22 mouse cellular contexts compared by ENCODE assay signal in genomic region chr5:149504985-149505384, GRCm38 (mm10). TPM values are rescaled to one million over a fixed set of nuclear protein-coding genes. Genes with fewer than 3 reads are reported as not detected.
A peak's percentile ranks its signal among the peaks of the same experiment; 100 is the strongest.
DNase-seq lines count a peak whose midpoint lies in the region; ATAC-seq and TF ChIP-seq lines count a peak whose summit lies in the region.
"Had no signal": no experiment of that assay in that cellular context is flagged by ENCODE, and none has a peak within 500 bp of the region (broad histone marks: within the 10 kb centered on the region; RNA-seq: fewer than 3 reads in every experiment).

No protein-coding gene starts in this region.

- no peaks in the 10 kb centered on the region for H3K27me3 ChIP-seq in forebrain, embryonic 15.5 days
- H3K27me3 ChIP-seq in forebrain, embryonic 11.5 days (ENCODE audit: control insufficient read depth, insufficient read depth, low read length): no peaks in the 10 kb centered on the region
- H3K27me3 ChIP-seq in hindbrain, embryonic 10.5 days (ENCODE audit: insufficient read depth, poor library complexity, severe bottlenecking): peaks cover 34% of the 10 kb centered on the region
- no peaks in the 10 kb centered on the region for H3K27me3 ChIP-seq in hindbrain, embryonic 14.5 days (ENCODE audit: control insufficient read depth, insufficient read depth, low read length)
- H3K27me3 ChIP-seq in lung, embryonic 16.5 days (ENCODE audit: control insufficient read depth, insufficient read depth, low read depth, low read length): no peaks in the 10 kb centered on the region
- H3K27me3 ChIP-seq in stomach, postnatal 0 days (ENCODE audit: control insufficient read depth, insufficient read depth, low read length): no peaks in the 10 kb centered on the region
- H3K27me3 ChIP-seq: CH12.LX, Patski had no signal

- no peak overlapping the region for H3K4me2 ChIP-seq in forebrain, embryonic 15.5 days (replicated peaks)
- no peak overlapping the region for H3K4me2 ChIP-seq in forebrain, embryonic 11.5 days (ENCODE audit: low read depth, low read length, severe bottlenecking)
- no peak overlapping the region for H3K4me2 ChIP-seq in hindbrain, embryonic 14.5 days (replicated peaks)
- H3K4me2 ChIP-seq in lung, embryonic 16.5 days (ENCODE audit: low read depth, low read length): peak overlapping the region; percentile 0; the same call in 1 of the 2 replicates
- no peak overlapping the region for H3K4me2 ChIP-seq in stomach, postnatal 0 days (replicated peaks; ENCODE audit: low read depth)

- no peak for TF ChIP-seq CTCF in stomach, postnatal 0 days (IDR thresholded peaks at IDR 0.05; ENCODE audit: low read depth)

- no peak for TF ChIP-seq EP300 in stomach, postnatal 0 days (optimal IDR thresholded peaks at IDR 0.05)

- DNase-seq in forebrain, embryonic 11.5 days (ENCODE audit: low spot score): no peak
- no peak for DNase-seq in hindbrain, embryonic 10.5 days (ENCODE audit: low spot score)
- DNase-seq in hindbrain, embryonic 14.5 days (ENCODE audit: low spot score): no peak
- DNase-seq in lung, postnatal 25 days (ENCODE audit: low spot score): no peak
- DNase-seq in stomach, postnatal 0 days (ENCODE audit: low spot score): peak; percentile 61
- no peak for DNase-seq in right cerebral cortex, adult 18-20 months
- DNase-seq: adrenal gland, adult 2 months; adrenal gland, adult 8-10 months; adrenal gland, postnatal 10 days; adrenal gland, postnatal 14 days; adrenal gland, postnatal 25 days; adrenal gland, postnatal 36 days; B cell, adult 2 months; cerebellum, adult 11 months; cerebellum, adult 11-12 months had no signal

- no peaks in the 10 kb centered on the region for H3K9me3 ChIP-seq in forebrain, embryonic 15.5 days
- peaks cover 2% of the 10 kb centered on the region; the same call in 1 of the 2 replicates for H3K9me3 ChIP-seq in forebrain, embryonic 11.5 days (ENCODE audit: control insufficient read depth, low read length)
- H3K9me3 ChIP-seq in hindbrain, embryonic 10.5 days: no peaks in the 10 kb centered on the region
- 0 out of 2 replicates have a peak, but pooled peaks cover 4% of the 10 kb centered on the region for H3K9me3 ChIP-seq in hindbrain, embryonic 14.5 days (ENCODE audit: control insufficient read depth, low read length)
- H3K9me3 ChIP-seq in lung, embryonic 16.5 days (ENCODE audit: control insufficient read depth, low read length): no peaks in the 10 kb centered on the region
- H3K9me3 ChIP-seq in stomach, postnatal 0 days (ENCODE audit: control insufficient read depth, low read length): no peaks in the 10 kb centered on the region

- H3K27ac ChIP-seq in forebrain, embryonic 15.5 days (replicated peaks): peak overlapping the region; percentile 20
- H3K27ac ChIP-seq in forebrain, embryonic 11.5 days (ENCODE audit: low read depth, low read length): no peak overlapping the region
- H3K27ac ChIP-seq in hindbrain, embryonic 10.5 days: 0 out of 2 replicates have a peak overlapping the region, but pooled peaks have one; percentile 45
- H3K27ac ChIP-seq in hindbrain, embryonic 14.5 days: no peak overlapping the region
- H3K27ac ChIP-seq in lung, embryonic 16.5 days (ENCODE audit: low read length): no peak overlapping the region
- no peak overlapping the region for H3K27ac ChIP-seq in stomach, postnatal 0 days (replicated peaks)

- H3K36me3 ChIP-seq in forebrain, embryonic 15.5 days: no peaks in the 10 kb centered on the region
- H3K36me3 ChIP-seq in forebrain, embryonic 11.5 days (ENCODE audit: control insufficient read depth, insufficient read depth, low read length): no peaks in the 10 kb centered on the region
- H3K36me3 ChIP-seq in hindbrain, embryonic 10.5 days: no peaks in the 10 kb centered on the region
- H3K36me3 ChIP-seq in hindbrain, embryonic 14.5 days (replicated peaks; ENCODE audit: control insufficient read depth, insufficient read depth): no peaks in the 10 kb centered on the region
- no peaks in the 10 kb centered on the region for H3K36me3 ChIP-seq in lung, embryonic 16.5 days (ENCODE audit: control insufficient read depth, insufficient read depth, low read length)
- no peaks in the 10 kb centered on the region for H3K36me3 ChIP-seq in stomach, postnatal 0 days (ENCODE audit: control insufficient read depth, insufficient read depth, low read length)
- H3K36me3 ChIP-seq: G1E had no signal

- peaks cover 28% of the 10 kb centered on the region for H3K4me1 ChIP-seq in forebrain, embryonic 15.5 days
- no peaks in the 10 kb centered on the region for H3K4me1 ChIP-seq in forebrain, embryonic 11.5 days (replicated peaks; ENCODE audit: control insufficient read depth, insufficient read depth, low read length)
- H3K4me1 ChIP-seq in hindbrain, embryonic 10.5 days (replicated peaks): peaks cover 22% of the 10 kb centered on the region
- H3K4me1 ChIP-seq in hindbrain, embryonic 14.5 days (replicated peaks; ENCODE audit: control insufficient read depth, insufficient read depth, low read length): peaks cover 15% of the 10 kb centered on the region
- no peaks in the 10 kb centered on the region for H3K4me1 ChIP-seq in lung, embryonic 16.5 days (replicated peaks; ENCODE audit: control insufficient read depth, insufficient read depth, low read length)
- H3K4me1 ChIP-seq in stomach, postnatal 0 days (replicated peaks; ENCODE audit: control insufficient read depth, insufficient read depth): no peaks in the 10 kb centered on the region

- no peak overlapping the region for H3K9ac ChIP-seq in forebrain, embryonic 15.5 days (replicated peaks)
- no peak overlapping the region for H3K9ac ChIP-seq in forebrain, embryonic 11.5 days (ENCODE audit: low read length)
- H3K9ac ChIP-seq in hindbrain, embryonic 14.5 days: no peak overlapping the region
- no peak overlapping the region for H3K9ac ChIP-seq in lung, embryonic 16.5 days (ENCODE audit: low read length)
- no peak overlapping the region for H3K9ac ChIP-seq in stomach, postnatal 0 days (ENCODE audit: low read length)

- WGBS in forebrain, embryonic 15.5 days: 87% methylated on average over 8 of the region's 8 CpGs
- WGBS in forebrain, embryonic 11.5 days: 94% methylated on average over 8 of the region's 8 CpGs
- WGBS in hindbrain, embryonic 10.5 days: 90% methylated on average over 8 of the region's 8 CpGs
- WGBS in hindbrain, embryonic 14.5 days: 76% methylated on average over 8 of the region's 8 CpGs
- 51% methylated on average over 8 of the region's 8 CpGs for WGBS in lung, embryonic 16.5 days
- 48% methylated on average over 8 of the region's 8 CpGs for WGBS in stomach, postnatal 0 days

- H3K4me3 ChIP-seq in forebrain, embryonic 15.5 days: no peak overlapping the region
- H3K4me3 ChIP-seq in forebrain, embryonic 11.5 days (ENCODE audit: low read depth, low read length): no peak overlapping the region
- no peak overlapping the region for H3K4me3 ChIP-seq in hindbrain, embryonic 10.5 days
- no peak overlapping the region for H3K4me3 ChIP-seq in hindbrain, embryonic 14.5 days (replicated peaks; ENCODE audit: low read length)
- no peak overlapping the region for H3K4me3 ChIP-seq in lung, embryonic 16.5 days (ENCODE audit: low read length)
- H3K4me3 ChIP-seq in stomach, postnatal 0 days (ENCODE audit: low read depth, low read length): no peak overlapping the region

- ATAC-seq in forebrain, embryonic 15.5 days (replicated peaks): no peak
- ATAC-seq in forebrain, embryonic 11.5 days (replicated peaks; ENCODE audit: low FRiP score): no peak
- no peak for ATAC-seq in hindbrain, embryonic 14.5 days (ENCODE audit: low FRiP score)
- ATAC-seq in lung, embryonic 16.5 days (ENCODE audit: low read depth): peak; percentile 54; the same call in 1 of the 2 replicates
- ATAC-seq in stomach, postnatal 0 days (ENCODE audit: low FRiP score, low TSS enrichment): peak; percentile 72; the same call in 1 of the 2 replicates
- ATAC-seq: activated CD4-positive, CD25-positive, alpha-beta regulatory T cell, adult 4 months; CD4-positive, CD25-positive, alpha-beta regulatory T cell, adult 4 months; Patski had no signal

RNA-seq across cellular contexts. Expression of gene Wdr95, which starts 23.5 kb away (rescaled TPM):
- 0.46 and 0.75 TPM in 2 replicates for polyA plus RNA-seq in forebrain, embryonic 15.5 days (2015; fragmentation: Nextera tagmentation; extraction: Ambion mirVana)
- 0.24 and 0.73 TPM in 2 replicates for polyA plus RNA-seq in forebrain, embryonic 11.5 days (2014; fragmentation: Nextera tagmentation; extraction: Ambion mirVana)
- polyA plus RNA-seq in hindbrain, embryonic 10.5 days (2016; fragmentation: Nextera tagmentation; extraction: Ambion mirVana): 0.08 TPM in 1 of 2 replicates, not detected in the other
- polyA plus RNA-seq in hindbrain, embryonic 14.5 days (2014; fragmentation: Nextera tagmentation; extraction: Ambion mirVana): 0.36 TPM in 1 of 2 replicates, not detected in the other
- polyA plus RNA-seq in lung, embryonic 16.5 days (2015; fragmentation: Nextera tagmentation; extraction: Ambion mirVana): 0.19 and 0.63 TPM in 2 replicates
- polyA plus RNA-seq in stomach, postnatal 0 days (2015; fragmentation: Nextera tagmentation; extraction: Ambion mirVana): not detected in 2 replicates
- polyA plus RNA-seq: activated CD4-positive, CD25-positive, alpha-beta regulatory T cell, adult 4 months; adrenal gland, adult 2 months; CD4-positive, CD25-positive, alpha-beta regulatory T cell, adult 4 months; G1E had no signal

Comparison
In these comparisons a context has a peak if more than half of its experiments do, and no peak if none do; other contexts are left out.
1. H3K27ac ChIP-seq: peak in forebrain, embryonic 15.5 days (single experiment) and hindbrain, embryonic 10.5 days (single experiment); none in forebrain, embryonic 11.5 days (single experiment), hindbrain, embryonic 14.5 days (single experiment), lung, embryonic 16.5 days (single experiment) and stomach, postnatal 0 days (single experiment).
2. ATAC-seq: peak in lung, embryonic 16.5 days (single experiment) and stomach, postnatal 0 days (single experiment); none in forebrain, embryonic 15.5 days (single experiment), forebrain, embryonic 11.5 days (single experiment) and hindbrain, embryonic 14.5 days (single experiment).